Mouse (Mus musculus) kidney, adult 2 months (tissue): ENCODE data around the gene Tenm3.

ENCODE experiments used
- CTCF ChIP-seq: fragments of 200-500 bp; conservative IDR thresholded peaks from 2 replicates; pipeline ENCODE4 v1.5.1; 2011; ENCODE audit warnings: low read depth, mild to moderate bottlenecking, control low read depth, low read length, moderate library complexity, mixed read lengths; ENCODE audit not compliant: insufficient read depth, insufficient read length
- POLR2A ChIP-seq: fragments of 200-500 bp; IDR thresholded peaks from one replicate; pipeline ENCODE4 v1.6.1; 2011; ENCODE audit warnings: low read depth, low read length, control low read depth

DNA sequence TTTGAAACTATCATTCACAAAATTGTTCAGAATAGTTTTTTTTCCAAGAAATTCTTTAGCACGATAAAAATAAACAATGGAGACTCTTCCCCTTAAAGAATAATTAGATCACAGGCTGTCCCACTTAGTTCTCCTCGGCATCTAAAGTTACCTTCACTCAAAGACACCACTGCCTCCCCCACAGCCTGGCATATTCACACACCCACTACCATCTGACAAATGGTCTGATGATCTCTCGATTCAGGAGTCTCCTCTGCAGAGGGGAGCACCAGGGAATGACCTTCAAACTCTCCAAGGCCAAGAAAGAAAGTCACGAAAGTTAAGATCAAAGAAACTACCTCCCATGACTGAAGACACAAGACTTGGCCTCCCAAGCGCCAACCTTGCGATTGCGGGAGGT is 329.9 kb downstream of the Tenm3 start:
- no peak for TF ChIP-seq CTCF
- TF ChIP-seq POLR2A, result no peak
